Mouse (Mus musculus): ENCODE measurements around the gene Sbno2. TPM values are rescaled to one million over a fixed set of nuclear protein-coding genes. Genes with fewer than 3 reads are reported as not detected.

The Sbno2 gene
- polyA plus RNA-seq, 1 experiment, result 127 TPM

DNA sequence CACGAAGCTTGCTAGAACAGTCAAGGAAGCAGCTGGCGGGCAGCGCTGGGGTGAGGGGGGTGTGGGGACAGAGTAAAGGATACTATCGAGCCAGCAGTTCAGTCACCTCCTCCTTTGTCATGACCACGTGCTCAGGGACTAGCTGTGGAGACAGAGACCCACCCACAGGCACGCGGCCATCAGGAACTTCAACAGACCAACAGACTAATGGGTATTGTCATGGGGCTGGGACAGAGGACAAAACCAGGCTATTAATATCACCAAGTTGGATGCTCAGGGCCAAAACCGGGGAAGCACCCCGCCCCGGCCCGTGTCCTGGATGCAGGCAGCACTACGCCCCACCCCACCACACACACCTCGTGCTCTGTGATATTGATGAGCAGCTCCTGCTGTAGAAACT is 68.5 kb downstream of the Sbno2 start:
- Histone ChIP-seq H3K36me3 (ENCODE audit: control insufficient read depth, insufficient read depth, low read length) (peaks cover 19% of the 10 kb centered on the region), H3K4me1 (replicated peaks; ENCODE audit: control insufficient read depth, insufficient read depth, low read length) (peaks cover 17% of the 10 kb centered on the region), H3K27me3 (ENCODE audit: control insufficient read depth, insufficient read depth, low read length) (no peaks in the 10 kb centered on the region), H3K27ac (ENCODE audit: control insufficient read depth, insufficient read depth, low read length) (no peak overlapping the region), H3K4me3 (ENCODE audit: control insufficient read depth, insufficient read depth, low read length) (no peak overlapping the region)
- no peak for DNase-seq
- TF ChIP-seq CTCF (IDR thresholded peaks at IDR 0.05; ENCODE audit: borderline replicate concordance, control insufficient read depth, extremely low read depth, insufficient read depth, low read length, poor library complexity) (no peak), POLR2A (IDR thresholded peaks at IDR 0.05; ENCODE audit: control insufficient read depth, extremely low read depth, insufficient read depth, low read length, poor library complexity) (no peak)
- WGBS, result 96% methylated on average over 13 of the region's 13 CpGs

DNA sequence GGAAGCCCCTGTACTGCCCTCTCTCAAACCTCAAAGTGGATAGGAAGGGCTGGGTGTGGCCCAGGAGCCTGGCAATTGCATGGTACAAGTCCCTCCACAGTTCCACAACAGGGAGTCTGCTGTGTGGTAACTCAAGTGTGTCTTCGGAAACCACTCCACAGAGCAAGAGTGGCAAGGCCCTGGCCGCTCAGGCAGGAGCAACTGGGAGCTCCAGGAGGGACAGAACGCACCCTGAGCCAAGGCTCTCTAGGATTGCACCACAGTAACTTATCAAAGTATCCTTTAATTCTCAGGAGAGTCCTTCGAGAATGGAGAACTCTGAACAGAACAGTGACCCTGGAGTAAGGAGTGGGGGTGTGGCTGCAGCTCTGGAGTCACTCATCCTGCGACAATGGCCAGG is 69.7 kb downstream of the Sbno2 start:
- Histone ChIP-seq H3K36me3 (ENCODE audit: control insufficient read depth, insufficient read depth, low read length) (peaks cover 30% of the 10 kb centered on the region), H3K4me3 (ENCODE audit: control insufficient read depth, insufficient read depth, low read length) (no peak overlapping the region), H3K27ac (ENCODE audit: control insufficient read depth, insufficient read depth, low read length) (no peak overlapping the region), H3K4me1 (replicated peaks; ENCODE audit: control insufficient read depth, insufficient read depth, low read length) (peaks cover 22% of the 10 kb centered on the region), H3K27me3 (ENCODE audit: control insufficient read depth, insufficient read depth, low read length) (no peaks in the 10 kb centered on the region)
- WGBS, result 94% methylated on average over 5 of the region's 5 CpGs
- DNase-seq, result no peak
- no peak for TF ChIP-seq CTCF (IDR thresholded peaks at IDR 0.05; ENCODE audit: borderline replicate concordance, control insufficient read depth, extremely low read depth, insufficient read depth, low read length, poor library complexity)
- no peak for TF ChIP-seq POLR2A (IDR thresholded peaks at IDR 0.05; ENCODE audit: control insufficient read depth, extremely low read depth, insufficient read depth, low read length, poor library complexity)

DNA sequence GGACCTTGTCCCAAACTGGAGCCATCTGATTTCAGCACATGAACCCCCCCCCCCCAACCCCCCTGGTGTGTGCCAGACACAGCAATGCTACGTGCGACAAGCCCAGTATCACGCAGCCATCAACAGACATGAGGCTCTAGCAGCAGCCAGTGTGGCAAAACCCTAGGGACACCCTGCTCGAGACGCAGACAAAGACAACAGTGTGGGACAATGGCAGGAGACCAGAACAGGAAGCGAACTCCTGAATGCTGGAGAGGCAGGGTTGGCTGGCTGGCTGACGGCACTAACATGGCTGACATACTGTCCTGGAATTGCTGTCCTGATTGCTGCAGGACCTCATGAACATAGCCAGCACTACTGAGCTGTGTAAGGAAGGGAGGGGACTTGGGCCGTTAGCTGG is 70.2 kb downstream of the Sbno2 start:
- 96% methylated on average over 8 of the region's 8 CpGs for WGBS
- peaks cover 36% of the 10 kb centered on the region for H3K36me3 ChIP-seq (ENCODE audit: control insufficient read depth, insufficient read depth, low read length)

DNA sequence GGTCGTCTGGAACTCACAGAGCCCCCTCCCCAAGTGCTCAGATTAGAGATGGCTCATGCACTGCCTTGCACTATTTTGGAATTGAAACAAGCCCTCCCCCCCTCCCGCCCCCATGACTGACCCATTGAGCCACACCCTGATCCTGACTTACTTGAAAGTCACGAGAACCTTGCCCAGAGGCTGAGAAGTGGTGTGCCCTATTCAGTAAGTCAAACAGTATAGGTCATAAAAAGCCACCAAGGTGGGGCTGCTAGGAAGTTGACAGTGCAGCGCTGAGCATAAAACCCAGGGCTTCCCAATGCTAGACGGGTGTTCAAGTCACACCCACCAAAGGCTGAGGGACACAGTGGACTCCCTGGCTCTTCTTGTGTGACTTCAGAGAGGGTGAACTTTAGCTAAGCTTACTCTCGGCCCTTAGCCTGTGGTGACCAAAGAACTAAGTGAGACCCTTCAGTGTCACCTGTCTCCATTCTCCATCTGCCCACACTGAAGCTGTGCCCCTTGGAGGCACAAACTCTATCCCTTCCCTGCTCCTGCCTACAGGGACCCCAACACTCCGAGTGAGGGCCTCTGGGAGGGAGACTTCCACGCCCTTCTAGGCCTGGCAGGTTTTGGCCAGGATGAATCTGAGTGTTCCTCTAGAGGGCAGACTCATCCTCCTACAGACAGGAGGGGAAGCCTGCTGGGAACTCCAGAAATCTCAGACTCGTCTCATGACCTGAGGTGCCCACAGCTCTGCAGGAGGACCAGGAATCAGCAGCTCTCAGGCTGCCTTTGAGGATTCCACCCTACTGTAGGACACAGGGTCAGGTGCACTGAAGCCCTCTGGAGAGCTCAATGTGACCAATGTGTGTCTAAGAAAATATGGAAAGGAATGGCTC is 71.6 kb downstream of the Sbno2 start:
- 58% methylated on average over 9 of the region's 9 CpGs for whole genome bisulfite sequencing
- no peak for DNase-seq
- Histone ChIP-seq H3K36me3 (ENCODE audit: control insufficient read depth, insufficient read depth, low read length) (peaks cover 48% of the 10 kb centered on the region), H3K4me1 (replicated peaks; ENCODE audit: control insufficient read depth, insufficient read depth, low read length) (peaks cover 23% of the 10 kb centered on the region), H3K4me3 (ENCODE audit: control insufficient read depth, insufficient read depth, low read length) (no peak overlapping the region), H3K27me3 (ENCODE audit: control insufficient read depth, insufficient read depth, low read length) (no peaks in the 10 kb centered on the region), H3K27ac (ENCODE audit: control insufficient read depth, insufficient read depth, low read length) (peak overlapping the region; percentile 48; the same call in 1 of the 2 replicates)
- TF ChIP-seq POLR2A (IDR thresholded peaks at IDR 0.05; ENCODE audit: control insufficient read depth, extremely low read depth, insufficient read depth, low read length, poor library complexity), result no peak
- no peak for TF ChIP-seq CTCF (IDR thresholded peaks at IDR 0.05; ENCODE audit: borderline replicate concordance, control insufficient read depth, extremely low read depth, insufficient read depth, low read length, poor library complexity)

More for the DNA sequence above, 70.2 kb downstream of the Sbno2 start:
- Histone ChIP-seq H3K27ac (ENCODE audit: control insufficient read depth, insufficient read depth, low read length) (no peak overlapping the region), H3K4me3 (ENCODE audit: control insufficient read depth, insufficient read depth, low read length) (no peak overlapping the region), H3K27me3 (ENCODE audit: control insufficient read depth, insufficient read depth, low read length) (no peaks in the 10 kb centered on the region), H3K4me1 (replicated peaks; ENCODE audit: control insufficient read depth, insufficient read depth, low read length) (peaks cover 24% of the 10 kb centered on the region)
- no peak for DNase-seq
- TF ChIP-seq POLR2A (IDR thresholded peaks at IDR 0.05; ENCODE audit: control insufficient read depth, extremely low read depth, insufficient read depth, low read length, poor library complexity) (no peak), CTCF (IDR thresholded peaks at IDR 0.05; ENCODE audit: borderline replicate concordance, control insufficient read depth, extremely low read depth, insufficient read depth, low read length, poor library complexity) (no peak)

DNA sequence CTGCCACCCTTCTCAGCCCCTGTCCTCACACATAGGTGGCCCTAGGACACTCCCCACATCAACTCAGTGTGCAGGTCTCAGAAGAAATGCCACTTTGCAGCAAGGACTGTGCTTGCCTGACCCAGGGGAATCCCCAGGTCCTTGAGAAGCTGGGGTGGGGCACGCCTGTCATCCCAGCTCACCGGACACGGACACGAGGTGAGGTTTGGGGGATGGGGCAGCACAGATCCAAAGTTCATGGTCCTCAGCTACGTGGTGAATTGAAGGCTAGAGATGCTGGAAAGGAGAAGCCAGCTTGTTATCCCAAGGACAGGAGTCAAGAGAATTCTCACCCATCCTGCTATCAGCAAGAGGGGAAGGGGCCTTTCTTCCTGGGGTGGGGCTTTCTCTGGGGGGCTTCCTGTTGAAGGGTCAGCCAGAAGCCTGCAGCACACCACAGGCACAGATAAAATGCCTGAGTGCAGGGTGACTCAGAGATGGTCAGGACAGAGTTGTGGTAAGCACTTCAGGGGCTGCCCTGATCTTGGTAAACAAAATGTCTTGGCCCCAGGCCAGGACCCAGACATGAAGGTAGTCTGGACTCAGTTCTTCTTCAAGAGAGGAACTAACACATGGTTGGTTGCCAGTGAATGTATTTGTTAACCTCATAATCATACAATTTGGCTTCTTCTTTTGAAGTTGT is 72.4 kb downstream of the Sbno2 start:
- TF ChIP-seq CTCF (IDR thresholded peaks at IDR 0.05; ENCODE audit: borderline replicate concordance, control insufficient read depth, extremely low read depth, insufficient read depth, low read length, poor library complexity) (no peak), POLR2A (IDR thresholded peaks at IDR 0.05; ENCODE audit: control insufficient read depth, extremely low read depth, insufficient read depth, low read length, poor library complexity) (no peak)
- H3K4me3 ChIP-seq (ENCODE audit: control insufficient read depth, insufficient read depth, low read length), result no peak overlapping the region
- peaks cover 17% of the 10 kb centered on the region for H3K4me1 ChIP-seq (replicated peaks; ENCODE audit: control insufficient read depth, insufficient read depth, low read length)
- peaks cover 57% of the 10 kb centered on the region for H3K36me3 ChIP-seq (ENCODE audit: control insufficient read depth, insufficient read depth, low read length)
- peak overlapping the region; percentile 64; the same call in 1 of the 2 replicates for H3K27ac ChIP-seq (ENCODE audit: control insufficient read depth, insufficient read depth, low read length)
- no peak for DNase-seq
- WGBS, result 49% methylated on average over 5 of the region's 5 CpGs
- no peaks in the 10 kb centered on the region for H3K27me3 ChIP-seq (ENCODE audit: control insufficient read depth, insufficient read depth, low read length)

DNA sequence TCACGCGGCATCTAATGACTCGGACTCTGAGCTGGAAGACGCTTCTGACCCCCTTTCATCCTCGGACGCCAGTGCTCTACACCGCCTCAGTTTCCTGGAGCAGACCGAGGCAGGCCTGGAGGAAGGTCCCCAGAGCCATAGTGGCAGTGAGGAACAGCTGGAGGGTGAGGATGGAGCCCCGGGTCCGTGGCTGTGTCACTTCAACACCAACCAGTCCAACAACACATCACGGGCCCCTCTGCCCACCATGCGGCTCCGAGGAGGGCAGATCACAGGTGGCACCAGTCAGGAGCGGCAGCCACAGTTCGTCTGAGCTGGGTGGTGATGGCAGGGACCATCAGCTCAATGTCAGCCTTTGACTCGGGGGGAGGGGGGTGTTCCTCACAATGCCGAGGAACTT is 74.6 kb downstream of the Sbno2 start:
- H3K4me1 ChIP-seq (replicated peaks; ENCODE audit: control insufficient read depth, insufficient read depth, low read length), result peaks cover 18% of the 10 kb centered on the region
- DNase-seq, result no peak
- H3K36me3 ChIP-seq (ENCODE audit: control insufficient read depth, insufficient read depth, low read length), result peaks cover 70% of the 10 kb centered on the region
- no peak for TF ChIP-seq POLR2A (IDR thresholded peaks at IDR 0.05; ENCODE audit: control insufficient read depth, extremely low read depth, insufficient read depth, low read length, poor library complexity)
- no peak for TF ChIP-seq CTCF (IDR thresholded peaks at IDR 0.05; ENCODE audit: borderline replicate concordance, control insufficient read depth, extremely low read depth, insufficient read depth, low read length, poor library complexity)
- no peaks in the 10 kb centered on the region for H3K27me3 ChIP-seq (ENCODE audit: control insufficient read depth, insufficient read depth, low read length)
- H3K27ac ChIP-seq (ENCODE audit: control insufficient read depth, insufficient read depth, low read length), result no peak overlapping the region
- 92% methylated on average over 17 of the region's 17 CpGs for WGBS
- no peak overlapping the region for H3K4me3 ChIP-seq (ENCODE audit: control insufficient read depth, insufficient read depth, low read length)
